Mouse (Mus musculus) right cerebral cortex, postnatal 25 days (tissue): ENCODE data around the gene Rpl7l1.

ENCODE experiments used
- DNase-seq: peaks from one replicate; pipeline ENCODE4 v3.0.0; 2022

The Rpl7l1 gene

GRCm38 (mm10) chr17:46734055-46734454 is 48.4 kb downstream of the Rpl7l1 start:
- no peak for DNase-seq

DNA sequence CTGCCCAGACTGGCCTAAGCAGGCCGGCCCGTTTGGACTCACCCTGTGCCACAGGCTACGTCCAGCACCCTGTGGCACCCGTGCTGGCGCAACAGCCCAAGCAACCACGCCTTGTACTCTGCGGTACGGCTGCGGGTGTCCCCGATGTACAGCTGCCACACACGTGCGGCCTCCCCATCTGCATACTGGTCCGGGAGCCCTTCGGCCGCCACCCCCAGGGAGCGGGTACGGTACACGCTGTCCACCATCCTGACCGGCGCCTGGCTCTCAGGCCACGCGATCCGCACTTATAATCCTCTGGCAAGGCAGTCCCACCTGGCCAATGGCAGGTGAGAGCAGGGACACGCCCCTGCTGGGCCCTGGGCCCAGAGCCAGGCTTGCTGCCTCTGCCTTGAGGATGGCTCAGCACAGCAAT is 53.6 kb downstream of the Rpl7l1 start, which contains the start of gene Gnmt:
Gnmt (minus strand) TSS at position 265 of the 415 bp plus-strand sequence.
- no peak for DNase-seq

GRCm38 (mm10) chr17:46728496-46728895 is 54.0 kb downstream of the Rpl7l1 start:
- DNase-seq, result no peak

- no peak for DNase-seq
These were observed 54.5 kb downstream of the Rpl7l1 start for GRCm38 (mm10) chr17:46728021-46728420.

- no peak for DNase-seq
These were observed 55.2 kb downstream of the Rpl7l1 start for GRCm38 (mm10) chr17:46727271-46727670.

DNA sequence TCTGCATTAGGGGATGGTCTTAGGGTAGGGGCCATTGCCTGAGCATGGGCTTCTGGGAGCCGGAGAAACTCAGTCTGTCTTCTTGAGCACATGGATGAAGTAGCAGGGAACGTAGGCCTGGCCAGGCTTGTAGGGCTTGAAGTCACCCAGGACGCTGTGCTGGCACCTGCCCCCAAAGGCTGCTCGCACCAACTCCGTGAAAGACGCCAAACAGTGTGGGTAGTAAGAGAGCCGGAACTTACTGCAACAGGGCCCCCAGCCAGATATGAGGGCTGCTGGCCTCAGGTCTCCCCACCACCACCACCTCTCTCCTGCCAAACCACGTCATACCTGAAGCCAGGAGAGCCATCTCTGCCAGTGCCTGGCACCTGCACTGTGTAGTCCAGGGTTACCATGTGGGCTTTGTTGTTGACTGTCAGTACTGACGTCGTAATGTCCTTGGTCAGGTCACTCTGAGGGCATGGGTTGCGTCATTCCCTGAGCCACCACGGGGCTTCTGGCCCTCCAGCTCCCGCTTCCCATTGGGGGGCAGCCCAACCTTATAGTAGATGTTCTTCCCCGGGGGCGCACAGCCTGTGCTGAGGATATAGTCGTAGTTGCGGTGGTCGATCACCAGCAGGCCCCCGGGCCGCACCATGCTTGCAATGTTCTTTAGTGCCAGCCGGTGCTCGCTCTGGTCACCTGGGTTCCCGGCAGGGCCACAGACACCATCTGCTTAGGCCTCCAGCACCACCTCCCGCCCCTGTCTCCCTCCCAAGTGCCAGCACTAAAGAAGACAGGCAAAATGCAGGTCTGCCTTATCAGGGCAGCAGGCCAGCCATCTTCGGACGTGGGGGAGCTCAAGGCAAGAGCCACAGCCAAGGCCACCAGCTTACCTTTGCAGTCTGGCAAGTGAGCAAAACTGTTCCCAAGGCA is 56.5 kb downstream of the Rpl7l1 start:
- no peak for DNase-seq

- DNase-seq, result no peak
These were observed 57.2 kb downstream of the Rpl7l1 start for GRCm38 (mm10) chr17:46725273-46725672.

DNA sequence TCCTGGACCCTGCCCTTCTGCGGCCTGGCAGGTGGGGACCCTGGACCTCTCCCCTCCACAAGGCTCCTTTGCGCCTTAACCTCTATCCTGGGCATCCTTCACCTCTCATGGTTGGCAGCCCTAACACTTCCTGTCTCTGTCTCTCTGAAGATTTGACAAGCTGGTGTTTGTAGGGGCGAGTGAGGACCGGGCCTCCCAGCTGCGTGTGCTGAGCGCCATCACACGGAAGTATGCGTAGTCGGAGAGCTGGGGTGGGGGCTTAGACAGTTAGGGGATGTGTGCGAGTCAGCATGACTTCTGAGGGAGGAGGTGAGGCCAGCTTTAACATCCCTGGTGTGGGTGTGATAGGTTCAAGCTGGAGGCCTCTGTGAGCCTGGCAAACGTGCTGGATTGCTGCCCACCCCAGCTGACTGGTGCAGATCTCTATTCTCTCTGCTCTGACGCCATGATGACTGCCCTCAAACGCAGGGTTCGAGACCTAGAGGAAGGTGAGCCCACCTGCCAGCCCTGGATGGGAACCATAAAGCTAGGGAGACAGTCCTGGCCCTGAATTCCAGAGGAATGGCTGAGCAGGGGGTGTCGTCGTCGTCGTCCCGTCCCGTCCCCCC is 57.9 kb downstream of the Rpl7l1 start:
- DNase-seq, result no peak
